Mouse (Mus musculus) kidney, adult 18-20 months (tissue): ENCODE data around the gene Ablim2.
A peak's percentile ranks its signal among the peaks of the same experiment; 100 is the strongest.

Experiments
- DNase-seq: peaks from one replicate; pipeline ENCODE4 v3.0.0; 2021

The Ablim2 gene

GRCm38 (mm10) chr5:35890985-35891730 lies 133.5 kb downstream of the Ablim2 start:
- no peak for DNase-seq

GRCm38 (mm10) chr5:35892363-35892762 lies 134.7 kb downstream of the Ablim2 start:
- no peak for DNase-seq

GRCm38 (mm10) chr5:35893093-35893804 lies 135.6 kb downstream of the Ablim2 start, which contains the start of gene Afap1:
Gene Afap1 (plus strand): TSS chr5:35893319.
- peak; percentile 100 for DNase-seq

- DNase-seq, result peak; percentile 76
Measured at GRCm38 (mm10) chr5:35893805-35894260, 136.2 kb downstream of the Ablim2 start.

GRCm38 (mm10) chr5:35894295-35895047 lies 136.8 kb downstream of the Ablim2 start:
- peak; percentile 64 for DNase-seq

- no peak for DNase-seq
Measured at GRCm38 (mm10) chr5:35895926-35896325, 138.2 kb downstream of the Ablim2 start.

GRCm38 (mm10) chr5:35896556-35896955 lies 138.9 kb downstream of the Ablim2 start:
- DNase-seq, result no peak

- DNase-seq, result no peak
Measured at GRCm38 (mm10) chr5:35897147-35897546, 139.5 kb downstream of the Ablim2 start.

- no peak for DNase-seq
Measured at GRCm38 (mm10) chr5:35898114-35898513, 140.4 kb downstream of the Ablim2 start.

- DNase-seq, result no peak
Measured at GRCm38 (mm10) chr5:35898994-35899393, 141.3 kb downstream of the Ablim2 start.

GRCm38 (mm10) chr5:35900401-35901225 lies 142.9 kb downstream of the Ablim2 start:
- DNase-seq, result peak; percentile 51

GRCm38 (mm10) chr5:35901226-35901809 lies 143.6 kb downstream of the Ablim2 start:
- DNase-seq, result no peak

GRCm38 (mm10) chr5:35903456-35903855 lies 145.8 kb downstream of the Ablim2 start:
- DNase-seq, result no peak

GRCm38 (mm10) chr5:35905283-35905682 lies 147.6 kb downstream of the Ablim2 start:
- no peak for DNase-seq

- DNase-seq, result no peak
Measured at GRCm38 (mm10) chr5:35907090-35907489, 149.4 kb downstream of the Ablim2 start.

GRCm38 (mm10) chr5:35907633-35908426 lies 150.2 kb downstream of the Ablim2 start:
- DNase-seq, result peak; percentile 84

- peak; percentile 46 for DNase-seq
Measured at GRCm38 (mm10) chr5:35908626-35909443, 151.2 kb downstream of the Ablim2 start.

- no peak for DNase-seq
Measured at GRCm38 (mm10) chr5:35915629-35916300, 158.1 kb downstream of the Ablim2 start.

GRCm38 (mm10) chr5:35916666-35917065 lies 159.0 kb downstream of the Ablim2 start:
- no peak for DNase-seq

GRCm38 (mm10) chr5:35918387-35918786 lies 160.7 kb downstream of the Ablim2 start:
- DNase-seq, result no peak
